Mouse (Mus musculus) adrenal gland, postnatal 25 days (tissue): ENCODE results near the gene Arfip1. TPM values are rescaled to one million over a fixed set of nuclear protein-coding genes. Genes with fewer than 3 reads are reported as not detected.
"Not testable (repeated sequence)": the region's sequence is repeated elsewhere in the genome, so short reads cannot be mapped to it uniquely, and the experiment has no call there.

Experiments
- DNase-seq: peaks from one replicate; pipeline ENCODE4 v3.0.0; 2021; ENCODE audit warnings: mixed read lengths
- total RNA-seq: library from RNA; stranded (reverse); gene quantifications from 2 replicates; pipeline ENCODE4 v1.2.3, GENCODE M21; 2021

Arfip1 gene
- total RNA-seq, 1 experiment from 2014 or later: 58.0 TPM

DNA sequence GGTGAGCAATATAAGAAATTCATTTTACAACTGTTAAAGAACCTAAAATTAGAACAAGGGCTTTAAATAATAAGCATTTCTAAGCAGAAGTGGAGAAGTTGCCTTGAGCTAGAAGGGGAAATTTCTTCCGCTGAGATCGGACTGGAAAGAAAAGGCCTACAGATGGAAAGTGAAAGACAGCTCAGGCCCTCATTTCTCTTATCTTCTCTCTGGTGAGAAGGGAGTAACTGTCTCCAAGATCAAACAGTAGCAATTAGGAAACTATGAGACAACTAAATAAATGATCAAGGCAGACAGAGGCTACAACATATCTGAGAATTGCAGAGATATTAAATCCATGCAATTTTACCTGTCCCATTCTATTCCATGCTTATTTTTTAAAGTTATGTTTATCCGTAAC is 11.9 kb downstream of the Arfip1 start:
- no peak for DNase-seq

DNA sequence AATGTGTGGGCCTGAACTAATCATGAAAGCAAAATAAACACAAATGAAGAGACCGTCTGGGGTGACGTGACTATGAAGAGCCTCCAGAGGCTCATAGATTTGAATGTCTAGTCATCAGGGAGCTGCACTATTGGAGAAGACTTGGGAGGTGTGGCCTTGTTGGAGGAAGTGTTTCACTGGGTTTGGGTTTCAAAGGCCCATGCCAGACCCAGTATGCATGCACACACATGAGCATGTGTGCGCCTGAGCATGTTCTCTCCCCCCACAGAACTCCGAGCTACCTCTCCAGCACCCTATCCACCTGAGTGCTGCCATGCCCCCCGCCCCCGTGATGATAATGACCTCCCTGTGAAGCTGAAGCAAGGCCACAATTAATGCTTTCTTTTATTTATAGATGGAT is 12.8 kb downstream of the Arfip1 start:
- no peak for DNase-seq

DNA sequence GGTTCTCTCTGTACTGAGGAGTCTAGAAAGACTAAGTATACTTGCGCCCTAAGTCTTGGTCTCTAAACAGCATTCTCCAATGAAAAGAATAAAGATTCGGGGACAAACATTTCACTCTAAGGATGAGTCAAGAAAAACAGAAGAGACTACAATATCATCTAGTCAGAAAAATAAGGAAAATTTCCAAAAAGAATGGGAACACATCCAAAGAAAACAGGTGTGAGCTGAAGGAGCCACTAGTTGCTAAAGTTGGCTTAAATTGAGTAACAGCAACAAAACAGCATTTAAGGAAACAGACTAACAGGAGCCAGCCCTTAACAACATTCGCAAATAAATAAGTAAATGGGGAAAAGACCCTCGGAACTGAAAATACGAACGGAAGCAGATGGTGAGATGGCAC is 13.9 kb downstream of the Arfip1 start:
- no peak for DNase-seq

DNA sequence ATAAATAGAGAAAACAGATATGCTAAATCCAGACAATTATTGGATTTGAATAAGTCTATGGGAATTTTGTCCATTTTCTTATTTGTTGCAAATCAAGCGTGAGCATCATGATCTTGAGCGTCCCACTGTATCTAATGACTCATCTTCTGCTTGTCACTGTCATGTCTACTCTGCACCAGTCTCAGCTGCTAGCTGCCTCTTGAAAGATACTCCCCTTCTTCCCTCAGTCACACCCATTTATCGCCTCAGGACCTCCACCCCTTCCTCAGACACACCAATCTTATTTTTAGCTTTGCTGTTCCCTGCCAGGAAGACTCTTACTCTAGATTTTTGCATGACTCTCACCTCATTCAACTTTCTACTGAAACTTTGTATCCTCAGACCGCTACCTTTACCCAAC is 19.0 kb downstream of the Arfip1 start:
- DNase-seq: no peak

DNA sequence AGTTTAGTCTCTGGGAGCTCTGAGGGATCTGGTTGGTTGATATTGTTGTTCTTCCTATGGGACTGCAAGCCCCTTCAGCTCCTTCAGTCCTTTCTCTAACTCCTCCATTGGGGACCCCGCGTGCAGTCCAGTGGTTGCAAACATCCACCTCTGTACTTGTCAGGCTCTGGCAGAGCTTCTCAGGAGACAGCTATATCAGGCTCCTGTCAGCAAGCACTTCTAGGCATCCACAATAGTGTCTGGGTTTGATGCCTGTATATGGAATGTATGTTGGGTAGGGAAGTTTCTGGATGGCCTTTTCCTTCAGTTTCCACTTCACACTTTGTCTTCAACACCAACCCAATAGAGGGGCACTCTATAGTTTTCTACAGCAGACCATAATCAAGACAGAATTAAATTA is 19.5 kb downstream of the Arfip1 start:
- not testable (repeated sequence) for DNase-seq

DNA sequence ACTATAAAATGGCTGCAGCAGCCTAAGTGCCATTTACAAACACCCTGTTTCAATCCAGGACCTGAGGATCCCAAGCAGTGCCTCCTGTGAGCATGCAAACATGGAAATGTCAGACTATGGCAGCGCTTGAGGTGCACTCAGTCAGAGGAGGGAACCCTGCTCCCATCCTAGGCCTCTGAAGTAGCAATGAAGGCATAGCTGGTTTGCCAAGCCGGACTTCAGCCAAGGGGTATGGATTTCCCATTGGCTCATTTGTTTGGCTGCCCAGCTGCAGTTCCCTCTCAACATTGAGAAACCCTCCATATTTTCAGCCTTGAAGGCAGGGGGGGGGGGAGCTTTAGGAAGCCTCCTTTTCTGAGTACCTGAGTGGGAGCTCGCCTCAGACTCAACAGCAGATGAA is 24.1 kb downstream of the Arfip1 start:
- no peak for DNase-seq

DNA sequence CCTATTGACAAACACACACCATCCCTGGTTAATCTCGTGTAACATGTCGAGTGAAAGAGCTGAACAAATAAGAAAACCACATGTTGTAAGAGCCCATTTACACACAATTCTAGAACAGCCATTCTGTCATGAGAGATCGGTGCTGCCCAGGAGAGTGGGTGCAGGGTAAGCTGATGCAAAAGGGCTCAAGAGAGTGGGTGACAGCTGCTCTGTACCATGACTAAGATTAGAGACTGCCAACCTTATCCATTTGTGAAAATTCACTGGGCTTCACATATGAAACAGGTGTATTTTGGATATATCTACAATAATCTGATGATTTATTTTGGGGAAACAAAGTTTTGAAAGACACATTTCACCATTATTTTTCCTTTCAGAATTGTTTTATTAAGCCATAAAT is 26.6 kb downstream of the Arfip1 start:
- no peak for DNase-seq

DNA sequence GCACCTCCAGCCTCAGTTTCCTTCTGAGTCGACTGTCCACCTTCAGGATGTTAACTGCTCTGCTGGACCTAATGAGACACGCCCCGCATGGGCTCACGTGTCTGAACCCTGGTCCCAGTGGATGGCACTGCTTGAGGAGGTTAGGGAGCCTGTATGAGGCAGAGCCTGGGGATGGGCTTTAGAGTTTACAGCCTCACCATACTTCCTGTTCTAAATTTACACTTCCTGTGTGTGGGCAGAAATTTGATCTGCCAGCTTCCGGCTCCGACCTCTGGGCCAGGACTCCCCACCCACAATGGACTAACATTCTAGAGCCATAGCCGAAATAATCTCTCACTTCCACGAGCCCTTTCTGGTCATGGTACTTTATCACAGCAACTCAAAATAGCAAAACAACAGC is 35.2 kb downstream of the Arfip1 start:
- DNase-seq: no peak

DNA sequence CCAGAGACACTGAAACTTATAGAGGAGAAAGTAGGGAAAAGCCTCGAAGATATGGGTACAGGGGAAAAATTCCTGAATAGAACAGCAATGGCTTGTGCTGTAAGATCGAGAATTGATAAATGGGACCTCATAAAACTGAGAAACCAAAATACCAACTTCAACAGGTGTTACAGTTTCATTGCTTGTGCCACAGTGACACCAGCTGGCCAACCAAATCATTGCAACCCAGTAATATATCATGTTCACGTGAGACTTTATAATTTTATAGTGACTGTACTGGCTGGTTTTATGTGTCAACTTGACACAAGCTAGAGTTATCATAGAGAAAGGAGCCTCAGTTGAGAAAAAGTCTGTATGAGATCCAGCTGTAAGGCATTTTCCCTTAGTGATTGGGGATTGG is 40.0 kb downstream of the Arfip1 start:
- peak; percentile 59 for DNase-seq

DNA sequence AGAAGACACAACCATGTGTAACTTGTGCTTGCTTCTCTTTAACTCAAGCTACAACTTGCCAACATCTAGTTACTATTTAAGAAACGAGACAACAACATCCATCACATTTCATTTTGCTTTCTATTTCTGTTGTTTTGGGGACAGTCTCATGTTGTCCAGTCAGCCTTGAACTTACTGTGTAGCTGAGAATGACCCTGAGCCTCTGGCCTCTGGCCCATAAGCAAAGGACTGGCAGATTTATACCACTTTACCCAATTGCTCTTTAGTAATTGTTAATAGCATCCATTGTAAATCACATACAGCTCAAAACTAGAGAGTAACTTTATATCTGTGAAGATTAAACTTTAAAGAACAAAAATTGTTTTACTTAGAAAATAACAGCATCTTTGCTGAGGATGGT is 40.5 kb downstream of the Arfip1 start:
- peak; percentile 52 for DNase-seq

DNA sequence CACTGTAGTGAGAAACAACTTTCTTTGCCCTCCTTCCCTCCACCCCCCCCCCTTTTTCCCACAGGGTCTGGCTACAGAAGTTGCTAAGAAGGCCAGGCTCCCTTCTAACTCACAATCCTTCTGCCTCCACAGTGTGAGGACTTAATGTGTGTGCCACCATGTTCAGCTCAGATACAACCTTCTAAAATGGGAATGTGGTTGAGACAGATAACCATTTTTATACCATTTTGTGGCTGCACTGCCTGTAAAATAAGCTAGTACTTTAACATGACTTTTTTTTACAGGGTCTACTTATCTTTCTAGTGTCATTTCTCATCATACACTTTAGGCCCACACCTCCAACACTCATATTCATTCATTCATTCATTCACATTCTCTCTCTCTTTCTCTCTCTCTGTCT is 41.8 kb downstream of the Arfip1 start:
- no peak for DNase-seq

DNA sequence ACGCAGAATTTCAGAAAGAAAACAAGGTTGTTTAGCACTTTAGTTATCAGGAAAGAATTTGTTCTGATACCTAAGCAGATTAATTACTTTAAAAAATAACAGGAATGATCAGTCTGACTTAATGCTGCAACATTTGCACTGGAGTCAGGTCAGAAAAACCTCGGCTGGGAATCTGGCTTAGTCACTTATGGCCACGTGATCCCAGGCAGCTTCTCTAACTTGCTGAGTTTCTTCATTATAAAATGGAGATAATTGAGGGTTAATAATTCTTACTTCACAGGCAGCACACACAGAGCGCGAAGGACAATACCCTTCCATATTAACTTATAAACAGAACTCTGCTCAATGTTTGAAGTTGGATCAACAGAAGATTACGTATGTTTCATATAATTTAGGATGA is 45.4 kb downstream of the Arfip1 start:
- DNase-seq: no peak

DNA sequence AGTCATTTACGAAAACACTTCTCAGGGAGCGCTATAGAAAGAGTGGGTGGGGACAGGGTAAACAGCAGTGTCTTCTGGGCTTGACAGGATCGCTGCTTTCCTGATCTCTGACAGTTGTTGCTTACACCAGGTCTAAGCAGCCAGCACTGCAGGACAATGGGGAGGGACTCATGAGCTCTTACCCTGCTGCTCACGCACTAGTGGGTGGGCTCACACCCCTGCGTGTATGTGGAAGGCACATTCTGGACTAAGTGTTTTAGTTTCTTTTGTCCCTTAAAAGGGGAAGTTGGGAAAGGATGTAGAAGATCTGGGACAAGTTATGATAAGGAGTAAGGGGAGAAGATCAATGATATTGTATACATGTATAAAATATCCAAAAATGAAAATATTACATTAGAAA is 49.2 kb downstream of the Arfip1 start:
- no peak for DNase-seq

DNA sequence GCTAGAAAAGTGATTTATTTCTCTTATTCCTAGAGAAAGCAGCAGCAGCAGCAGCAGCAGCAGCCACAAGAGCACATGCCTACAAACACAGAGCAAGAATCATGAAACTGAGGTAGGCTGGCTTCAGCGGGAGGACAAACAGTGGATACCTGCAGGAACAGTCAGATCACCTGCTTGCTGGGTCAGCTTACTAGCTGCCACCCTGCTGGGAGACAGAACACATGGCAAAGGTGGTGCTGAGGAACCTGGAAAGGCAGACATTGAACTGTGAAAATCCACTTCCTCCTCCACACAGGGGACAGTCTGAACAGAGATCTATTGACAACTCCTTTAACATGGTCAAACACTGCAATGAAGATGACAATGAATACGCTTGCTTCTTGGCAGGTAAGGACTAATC is 53.4 kb downstream of the Arfip1 start:
- DNase-seq: no peak

DNA sequence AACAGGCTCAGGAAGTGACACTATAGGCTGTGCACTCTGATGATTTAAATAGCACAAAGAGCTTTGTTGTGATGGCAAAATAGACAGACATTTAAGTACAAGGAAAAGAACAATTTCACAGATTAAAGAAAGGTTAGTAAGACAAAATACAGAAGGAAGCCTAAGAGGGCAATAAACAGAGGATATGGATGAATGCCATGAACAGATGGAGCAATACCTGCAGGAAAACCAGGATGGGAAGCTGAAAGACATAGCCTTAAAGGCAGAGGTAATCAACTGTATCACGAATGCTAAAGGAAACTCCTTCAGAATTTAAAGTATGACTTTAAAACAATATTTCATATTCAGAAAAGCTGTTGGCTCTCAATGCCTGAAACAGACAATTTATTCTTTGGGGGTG is 57.5 kb downstream of the Arfip1 start:
- no peak for DNase-seq

DNA sequence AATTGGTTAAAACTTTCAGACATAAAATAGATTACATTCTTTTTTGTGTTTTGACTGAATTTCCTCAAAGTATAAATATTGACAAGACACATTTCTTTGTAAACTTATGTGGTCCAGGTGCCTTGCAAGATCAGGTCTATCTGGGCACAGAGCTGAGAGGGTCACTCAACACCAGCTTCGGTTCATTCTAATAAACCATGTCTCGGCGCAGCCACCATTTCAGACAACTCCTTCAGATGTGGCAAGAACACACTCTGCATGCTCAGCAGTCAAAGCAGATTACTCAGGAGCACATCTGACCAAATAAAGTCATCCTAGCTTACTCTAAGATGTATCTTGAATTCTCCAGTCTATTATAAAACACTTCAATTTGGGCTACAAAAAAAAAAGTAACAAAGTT is 66.3 kb downstream of the Arfip1 start:
- DNase-seq: no peak

DNA sequence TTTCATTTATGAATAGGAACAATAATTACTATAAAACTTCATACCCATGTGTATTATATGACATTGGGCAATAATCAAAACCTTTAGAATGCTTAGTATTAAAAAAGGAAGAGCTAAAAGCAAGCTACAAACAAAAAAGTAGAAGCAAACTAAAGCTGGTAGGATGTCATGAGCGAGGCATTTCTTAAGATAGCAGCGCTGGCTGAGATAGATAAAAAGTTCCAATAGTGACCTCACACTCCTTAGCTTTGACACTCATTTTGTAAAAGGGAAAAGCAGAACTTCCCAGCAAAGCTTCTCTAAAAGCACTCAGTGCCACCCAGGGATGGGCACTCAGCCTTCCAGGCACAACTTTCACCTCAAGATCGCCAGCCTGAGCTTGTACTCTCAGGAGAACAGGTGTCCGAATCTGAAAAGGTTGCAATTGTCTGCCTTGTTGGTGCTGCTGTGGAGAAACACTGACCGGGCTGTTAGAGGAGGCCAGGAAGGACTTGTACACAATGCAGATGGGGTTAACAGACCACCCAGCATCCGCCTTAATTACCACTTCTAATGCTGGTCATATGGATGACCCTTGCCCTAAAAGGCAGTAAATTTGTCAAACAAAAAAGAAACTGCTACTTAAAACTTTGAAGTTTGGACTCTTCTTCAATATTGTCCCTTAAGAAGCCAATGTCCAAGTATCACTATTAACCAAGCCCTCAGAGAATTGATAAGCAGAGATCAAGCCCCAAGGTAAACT is 69.5 kb downstream of the Arfip1 start:
- no peak for DNase-seq

DNA sequence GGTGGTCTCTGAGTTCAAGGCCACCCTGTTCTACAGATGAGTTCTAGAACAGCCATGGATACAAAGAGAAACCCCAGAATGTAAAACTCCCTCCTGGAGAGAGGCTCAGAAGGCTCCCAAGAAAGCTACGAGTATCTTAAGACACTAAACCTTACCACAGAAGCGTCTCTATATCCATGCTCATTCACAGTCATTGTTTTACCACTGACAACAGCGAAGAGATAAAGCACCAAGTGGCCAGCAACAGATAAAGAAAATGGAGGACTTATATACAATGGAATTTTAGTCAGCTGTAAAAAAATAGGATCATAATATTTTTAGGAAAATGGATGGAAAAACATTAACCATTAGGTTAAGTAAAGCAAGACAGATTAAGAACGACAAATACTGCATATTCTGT is 77.2 kb downstream of the Arfip1 start:
- DNase-seq: no peak

DNA sequence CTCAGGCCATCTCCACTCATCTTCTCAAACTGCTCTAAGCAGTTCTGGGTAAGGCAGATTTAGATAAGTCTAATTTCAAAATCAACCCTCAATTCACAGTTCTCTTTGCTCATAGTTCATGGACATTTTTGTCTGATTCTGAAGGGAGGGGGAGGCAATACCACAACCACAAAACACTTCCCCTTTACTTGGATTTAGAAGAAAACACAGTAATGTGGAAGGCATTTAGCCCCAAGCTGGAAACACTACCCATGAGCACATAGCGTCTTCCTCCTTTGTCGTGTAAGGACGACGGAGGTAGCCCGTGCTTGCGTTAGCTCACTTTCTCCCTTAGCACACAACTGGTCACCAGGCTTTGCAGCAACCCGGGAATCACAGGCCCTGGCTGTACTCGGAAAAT is 78.1 kb downstream of the Arfip1 start:
- DNase-seq: no peak

DNA sequence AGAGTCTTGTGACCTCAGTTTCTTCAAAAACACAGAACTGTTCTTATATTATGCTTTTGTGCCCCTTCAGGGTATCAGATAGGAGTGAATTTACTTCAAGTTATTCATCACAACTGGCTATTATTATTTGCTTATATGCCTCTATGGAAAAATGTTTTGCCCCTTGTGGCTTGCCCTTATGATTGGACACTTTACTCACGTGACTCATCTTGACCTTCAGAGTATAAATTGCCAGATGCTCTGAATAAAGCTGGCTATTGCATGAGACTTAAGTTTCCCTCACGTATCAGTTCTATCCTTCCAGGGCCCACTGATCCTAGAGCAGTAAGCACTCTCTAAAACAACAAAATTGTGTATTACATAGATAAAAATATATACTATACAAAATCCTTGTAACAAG is 80.3 kb downstream of the Arfip1 start:
- no peak for DNase-seq

DNA sequence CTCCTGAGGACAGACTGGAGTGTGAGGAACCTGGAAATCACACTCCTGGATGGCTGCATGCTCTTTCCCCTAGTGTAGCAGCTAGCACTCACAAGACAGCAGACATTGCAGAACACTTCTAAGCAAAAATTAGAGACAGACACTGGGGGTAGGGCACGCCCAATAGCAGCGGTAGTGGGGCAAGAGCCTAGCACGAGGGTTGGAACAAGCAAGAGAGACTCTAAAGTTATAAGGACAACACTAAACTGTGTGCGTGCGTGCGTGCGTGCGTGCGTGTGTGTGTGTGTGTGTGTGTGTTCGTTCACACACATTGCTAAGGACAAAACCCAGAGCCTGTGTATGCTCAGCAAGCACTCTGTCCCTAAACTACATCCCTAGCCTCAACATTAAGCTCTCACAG is 81.9 kb downstream of the Arfip1 start:
- no peak for DNase-seq

DNA sequence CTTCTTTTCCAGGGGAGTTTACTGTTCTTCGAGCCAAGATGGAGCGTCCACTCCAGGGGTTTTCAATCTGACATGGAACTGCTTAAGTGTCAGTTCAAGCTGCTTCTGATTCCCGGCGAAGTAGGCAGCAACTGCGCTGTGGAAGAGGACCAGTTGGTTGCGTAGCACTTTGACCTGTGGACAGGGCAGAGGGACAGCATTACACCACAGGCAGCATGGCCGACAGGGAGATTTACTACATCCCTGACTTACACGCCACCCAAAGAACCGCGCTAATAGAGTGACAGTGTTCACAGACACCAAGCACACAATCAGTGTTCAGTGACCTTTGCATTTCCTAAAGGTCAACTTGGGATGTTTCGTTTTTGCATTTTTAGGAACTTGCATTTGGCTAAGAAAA is 84.7 kb downstream of the Arfip1 start:
- no peak for DNase-seq

DNA sequence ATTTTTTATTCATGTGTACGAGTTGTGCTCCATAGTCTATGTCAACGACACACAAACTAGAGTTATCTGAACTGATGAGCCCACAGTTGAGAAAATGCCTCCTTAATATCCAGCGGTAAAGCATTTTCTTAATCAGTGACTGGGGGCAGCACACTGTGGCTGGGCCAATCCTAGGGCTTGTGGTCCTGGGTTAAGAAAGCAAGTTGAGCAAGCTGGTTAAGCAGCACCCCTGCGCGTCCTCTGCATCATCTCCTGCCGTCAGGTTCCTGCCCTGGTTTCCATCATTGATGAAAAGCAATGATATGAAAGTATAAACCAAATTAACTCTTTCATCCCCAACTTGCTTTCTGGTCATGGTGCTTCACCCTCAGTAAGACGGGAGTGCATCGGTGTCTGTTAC is 89.8 kb downstream of the Arfip1 start:
- no peak for DNase-seq

DNA sequence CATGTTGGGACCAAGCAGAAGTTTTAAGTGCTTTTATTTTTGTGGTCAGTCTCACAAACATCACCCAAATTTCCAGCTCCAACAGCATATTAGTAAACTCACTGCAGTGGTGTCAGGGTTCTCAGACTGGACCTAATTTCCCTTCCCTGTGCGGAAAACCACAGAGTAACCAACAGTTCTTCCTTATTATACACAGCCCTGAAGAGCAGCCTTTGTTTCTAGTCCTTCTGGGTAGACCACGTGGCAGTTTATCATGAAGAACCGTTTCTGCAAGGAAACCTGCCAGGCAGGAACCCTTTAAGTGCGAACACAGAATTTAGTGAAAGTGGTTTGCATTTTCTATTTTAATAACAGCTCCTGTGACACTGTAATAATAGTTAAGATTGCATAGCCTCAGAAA is 90.3 kb downstream of the Arfip1 start:
- no peak for DNase-seq

DNA sequence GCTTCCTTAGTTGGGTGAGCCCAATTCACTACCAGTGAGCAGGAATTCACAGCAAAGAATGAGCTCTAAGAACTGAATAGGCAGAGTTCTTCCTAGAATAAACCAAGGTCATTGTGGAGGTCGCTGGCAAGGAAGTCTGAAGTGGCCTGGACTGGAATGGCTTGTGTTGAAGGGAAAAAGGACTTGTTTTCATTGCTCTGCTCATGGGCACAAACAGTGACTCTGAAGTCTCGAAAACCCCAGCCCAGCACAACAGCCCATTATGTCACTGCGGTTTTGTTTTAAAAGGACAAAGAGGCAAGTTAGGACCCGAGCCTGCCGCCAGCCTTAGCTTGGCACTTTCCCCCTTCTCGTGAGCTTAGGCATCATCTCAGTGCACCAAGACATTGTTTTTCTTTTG is 93.7 kb downstream of the Arfip1 start:
- DNase-seq: no peak
